Mouse (Mus musculus): ENCODE measurements around the gene Ube2q1. TPM values are rescaled to one million over a fixed set of nuclear protein-coding genes. Genes with fewer than 3 reads are reported as not detected.

The Ube2q1 gene
- polyA plus RNA-seq, 1 experiment from 2014 or later: 15.7 TPM

- Histone ChIP-seq H3K4me3 (ENCODE audit: control insufficient read depth in 1 of 2, insufficient read depth in 1 of 2, low read depth in 1 of 2, low read length in 2 of 2) (no peak overlapping the region), H3K9me3 (ENCODE audit: control insufficient read depth, low read length) (no peaks in the 10 kb centered on the region), H3K27me3 (ENCODE audit: control insufficient read depth, insufficient read depth, low read length) (no peaks in the 10 kb centered on the region), H3K9ac (ENCODE audit: low read length) (no peak overlapping the region), H3K4me2 (ENCODE audit: low read length) (no peak overlapping the region), H3K4me1 (ENCODE audit: control insufficient read depth in 2 of 2, insufficient read depth in 2 of 2, low read length in 2 of 2) (peaks cover 0 to 4% of the 10 kb centered on the region in 2 experiments; a peak in 1 of 4 replicates), H3K36me3 (ENCODE audit: control insufficient read depth, insufficient read depth, low read length) (no peaks in the 10 kb centered on the region), H3K27ac (replicated peaks in 1 of 2; ENCODE audit: control insufficient read depth in 1 of 2, insufficient read depth in 1 of 2, low read depth in 2 of 2, low read length in 2 of 2) (no peak overlapping the region)
- WGBS: 59% methylated on average over 5 of the region's 5 CpGs
- ATAC-seq (ENCODE audit: insufficient number of reproducible peaks, insufficient read depth, low FRiP score, low read depth): no peak
Observed at GRCm38 (mm10) chr3:89800774-89801506, 27.5 kb downstream of the Ube2q1 start.

GRCm38 (mm10) chr3:89801507-89801847, 28.1 kb downstream of the Ube2q1 start:
- H3K9me3 ChIP-seq (ENCODE audit: control insufficient read depth, low read length): no peaks in the 10 kb centered on the region
- no peak overlapping the region for H3K4me3 ChIP-seq (ENCODE audit: control insufficient read depth in 1 of 2, insufficient read depth in 1 of 2, low read depth in 1 of 2, low read length in 2 of 2)
- WGBS: 24% methylated on average over 3 of the region's 3 CpGs
- ATAC-seq (ENCODE audit: insufficient number of reproducible peaks, insufficient read depth, low FRiP score, low read depth): no peak
- H3K9ac ChIP-seq (ENCODE audit: low read length): no peak overlapping the region
- no peak overlapping the region for H3K4me2 ChIP-seq (ENCODE audit: low read length)
- no peaks in the 10 kb centered on the region for H3K36me3 ChIP-seq (ENCODE audit: control insufficient read depth, insufficient read depth, low read length)
- H3K27me3 ChIP-seq (ENCODE audit: control insufficient read depth, insufficient read depth, low read length): no peaks in the 10 kb centered on the region
- peaks cover 0 to 4% of the 10 kb centered on the region in 2 experiments; a peak in 1 of 4 replicates for H3K4me1 ChIP-seq (ENCODE audit: control insufficient read depth in 2 of 2, insufficient read depth in 2 of 2, low read length in 2 of 2)
- 0 out of 4 replicates have a peak overlapping the region, but pooled peaks of 1 of the 2 experiments have one; percentile 6 for H3K27ac ChIP-seq (replicated peaks in 1 of 2; ENCODE audit: control insufficient read depth in 1 of 2, insufficient read depth in 1 of 2, low read depth in 2 of 2, low read length in 2 of 2)

- Histone ChIP-seq H3K9me3 (ENCODE audit: control insufficient read depth, low read length) (no peaks in the 10 kb centered on the region), H3K4me1 (ENCODE audit: control insufficient read depth in 2 of 2, insufficient read depth in 2 of 2, low read length in 2 of 2) (peaks cover 0 to 4% of the 10 kb centered on the region in 2 experiments; a peak in 1 of 4 replicates), H3K27me3 (ENCODE audit: control insufficient read depth, insufficient read depth, low read length) (no peaks in the 10 kb centered on the region), H3K4me2 (ENCODE audit: low read length) (no peak overlapping the region), H3K27ac (replicated peaks in 1 of 2; ENCODE audit: control insufficient read depth in 1 of 2, insufficient read depth in 1 of 2, low read depth in 2 of 2, low read length in 2 of 2) (no peak overlapping the region), H3K4me3 (ENCODE audit: control insufficient read depth in 1 of 2, insufficient read depth in 1 of 2, low read depth in 1 of 2, low read length in 2 of 2) (no peak overlapping the region), H3K9ac (ENCODE audit: low read length) (no peak overlapping the region), H3K36me3 (ENCODE audit: control insufficient read depth, insufficient read depth, low read length) (no peaks in the 10 kb centered on the region)
- ATAC-seq (ENCODE audit: insufficient number of reproducible peaks, insufficient read depth, low FRiP score, low read depth): no peak
- 80% methylated on average over 14 of the region's 15 CpGs for WGBS
Observed at GRCm38 (mm10) chr3:89802876-89803275, 29.5 kb downstream of the Ube2q1 start.

GRCm38 (mm10) chr3:89805179-89805578, 31.8 kb downstream of the Ube2q1 start:
- WGBS: 64% methylated on average over 4 of the region's 4 CpGs
- no peak overlapping the region for H3K4me2 ChIP-seq (ENCODE audit: low read length)
- no peaks in the 10 kb centered on the region; a peak in 1 of 4 replicates for H3K4me1 ChIP-seq (ENCODE audit: control insufficient read depth in 2 of 2, insufficient read depth in 2 of 2, low read length in 2 of 2)
- H3K9me3 ChIP-seq (ENCODE audit: control insufficient read depth, low read length): no peaks in the 10 kb centered on the region
- no peaks in the 10 kb centered on the region for H3K36me3 ChIP-seq (ENCODE audit: control insufficient read depth, insufficient read depth, low read length)
- H3K4me3 ChIP-seq (ENCODE audit: control insufficient read depth in 1 of 2, insufficient read depth in 1 of 2, low read depth in 1 of 2, low read length in 2 of 2): no peak overlapping the region
- H3K27ac ChIP-seq (replicated peaks in 1 of 2; ENCODE audit: control insufficient read depth in 1 of 2, insufficient read depth in 1 of 2, low read depth in 2 of 2, low read length in 2 of 2): no peak overlapping the region
- H3K27me3 ChIP-seq (ENCODE audit: control insufficient read depth, insufficient read depth, low read length): no peaks in the 10 kb centered on the region
- ATAC-seq (ENCODE audit: insufficient number of reproducible peaks, insufficient read depth, low FRiP score, low read depth): no peak
- no peak overlapping the region for H3K9ac ChIP-seq (ENCODE audit: low read length)

- no peaks in the 10 kb centered on the region for H3K9me3 ChIP-seq (ENCODE audit: control insufficient read depth, low read length)
- no peaks in the 10 kb centered on the region for H3K36me3 ChIP-seq (ENCODE audit: control insufficient read depth, insufficient read depth, low read length)
- WGBS: 86% methylated on average over 2 of the region's 2 CpGs
- no peak overlapping the region for H3K27ac ChIP-seq (replicated peaks in 1 of 2; ENCODE audit: control insufficient read depth in 1 of 2, insufficient read depth in 1 of 2, low read depth in 2 of 2, low read length in 2 of 2)
- H3K4me1 ChIP-seq (ENCODE audit: control insufficient read depth in 2 of 2, insufficient read depth in 2 of 2, low read length in 2 of 2): no peaks in the 10 kb centered on the region; a peak in 1 of 4 replicates
- H3K27me3 ChIP-seq (ENCODE audit: control insufficient read depth, insufficient read depth, low read length): no peaks in the 10 kb centered on the region
- H3K9ac ChIP-seq (ENCODE audit: low read length): no peak overlapping the region
- H3K4me2 ChIP-seq (ENCODE audit: low read length): no peak overlapping the region
- H3K4me3 ChIP-seq (ENCODE audit: control insufficient read depth in 1 of 2, insufficient read depth in 1 of 2, low read depth in 1 of 2, low read length in 2 of 2): no peak overlapping the region
- no peak for ATAC-seq (ENCODE audit: insufficient number of reproducible peaks, insufficient read depth, low FRiP score, low read depth)
Observed at GRCm38 (mm10) chr3:89806751-89807150, 33.3 kb downstream of the Ube2q1 start.

GRCm38 (mm10) chr3:89807171-89807570, 33.8 kb downstream of the Ube2q1 start:
- H3K9ac ChIP-seq (ENCODE audit: low read length): no peak overlapping the region
- H3K27me3 ChIP-seq (ENCODE audit: control insufficient read depth, insufficient read depth, low read length): no peaks in the 10 kb centered on the region
- 91% methylated on average over 3 of the region's 3 CpGs for WGBS
- H3K4me3 ChIP-seq (ENCODE audit: control insufficient read depth in 1 of 2, insufficient read depth in 1 of 2, low read depth in 1 of 2, low read length in 2 of 2): no peak overlapping the region
- ATAC-seq (ENCODE audit: insufficient number of reproducible peaks, insufficient read depth, low FRiP score, low read depth): no peak
- no peaks in the 10 kb centered on the region for H3K36me3 ChIP-seq (ENCODE audit: control insufficient read depth, insufficient read depth, low read length)
- H3K27ac ChIP-seq (replicated peaks in 1 of 2; ENCODE audit: control insufficient read depth in 1 of 2, insufficient read depth in 1 of 2, low read depth in 2 of 2, low read length in 2 of 2): no peak overlapping the region
- no peaks in the 10 kb centered on the region for H3K9me3 ChIP-seq (ENCODE audit: control insufficient read depth, low read length)
- H3K4me1 ChIP-seq (ENCODE audit: control insufficient read depth in 2 of 2, insufficient read depth in 2 of 2, low read length in 2 of 2): no peaks in the 10 kb centered on the region; a peak in 1 of 4 replicates
- no peak overlapping the region for H3K4me2 ChIP-seq (ENCODE audit: low read length)

- H3K27me3 ChIP-seq (ENCODE audit: control insufficient read depth, insufficient read depth, low read length): no peaks in the 10 kb centered on the region
- H3K9me3 ChIP-seq (ENCODE audit: control insufficient read depth, low read length): no peaks in the 10 kb centered on the region
- WGBS: 58% methylated on average over 5 of the region's 5 CpGs
- H3K4me2 ChIP-seq (ENCODE audit: low read length): no peak overlapping the region
- no peaks in the 10 kb centered on the region for H3K36me3 ChIP-seq (ENCODE audit: control insufficient read depth, insufficient read depth, low read length)
- H3K27ac ChIP-seq (replicated peaks in 1 of 2; ENCODE audit: control insufficient read depth in 1 of 2, insufficient read depth in 1 of 2, low read depth in 2 of 2, low read length in 2 of 2): no peak overlapping the region
- no peak overlapping the region for H3K4me3 ChIP-seq (ENCODE audit: control insufficient read depth in 1 of 2, insufficient read depth in 1 of 2, low read depth in 1 of 2, low read length in 2 of 2)
- H3K4me1 ChIP-seq (ENCODE audit: control insufficient read depth in 2 of 2, insufficient read depth in 2 of 2, low read length in 2 of 2): no peaks in the 10 kb centered on the region; a peak in 1 of 4 replicates
- ATAC-seq (ENCODE audit: insufficient number of reproducible peaks, insufficient read depth, low FRiP score, low read depth): no peak
- no peak overlapping the region for H3K9ac ChIP-seq (ENCODE audit: low read length)
Observed at GRCm38 (mm10) chr3:89807881-89808280, 34.5 kb downstream of the Ube2q1 start.

- Histone ChIP-seq H3K36me3 (ENCODE audit: control insufficient read depth, insufficient read depth, low read length) (no peaks in the 10 kb centered on the region), H3K27me3 (ENCODE audit: control insufficient read depth, insufficient read depth, low read length) (no peaks in the 10 kb centered on the region), H3K9ac (ENCODE audit: low read length) (no peak overlapping the region), H3K27ac (replicated peaks in 1 of 2; ENCODE audit: control insufficient read depth in 1 of 2, insufficient read depth in 1 of 2, low read depth in 2 of 2, low read length in 2 of 2) (no peak overlapping the region), H3K4me2 (ENCODE audit: low read length) (no peak overlapping the region), H3K4me1 (ENCODE audit: control insufficient read depth in 2 of 2, insufficient read depth in 2 of 2, low read length in 2 of 2) (no peaks in the 10 kb centered on the region; a peak in 1 of 4 replicates), H3K4me3 (ENCODE audit: control insufficient read depth in 1 of 2, insufficient read depth in 1 of 2, low read depth in 1 of 2, low read length in 2 of 2) (no peak overlapping the region), H3K9me3 (ENCODE audit: control insufficient read depth, low read length) (no peaks in the 10 kb centered on the region)
- no peak for ATAC-seq (ENCODE audit: insufficient number of reproducible peaks, insufficient read depth, low FRiP score, low read depth)
- WGBS: 49% methylated on average over 9 of the region's 9 CpGs
Observed at GRCm38 (mm10) chr3:89808638-89809037, 35.2 kb downstream of the Ube2q1 start.
